Mouse (Mus musculus): ENCODE results near the gene Ypel3. TPM values are rescaled to one million over a fixed set of nuclear protein-coding genes. Genes with fewer than 3 reads are reported as not detected.

The Ypel3 gene
- total RNA-seq, 2 experiments from 2014 or later, result 74.1 to 182 TPM

DNA sequence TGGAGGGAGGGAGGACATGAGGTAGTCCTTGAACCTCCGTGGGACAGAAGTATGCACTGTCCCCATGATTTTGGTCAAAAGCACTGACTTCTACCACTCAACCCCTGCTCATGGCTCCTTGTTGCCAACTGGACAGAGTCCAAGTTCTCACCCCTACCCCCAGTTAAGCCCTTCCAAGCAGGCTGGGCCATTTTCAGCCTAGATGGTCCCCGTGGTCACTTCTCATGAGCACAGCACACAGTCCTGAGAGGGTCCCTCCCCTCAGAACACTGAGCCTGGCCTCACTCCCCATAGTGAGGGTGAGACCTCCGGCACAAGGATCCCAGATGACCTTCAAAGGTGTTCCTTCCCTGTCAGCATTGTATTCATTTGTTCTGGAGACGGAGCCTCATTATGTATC is 12.4 kb downstream of the Ypel3 start:
- ATAC-seq (replicated peaks; ENCODE audit: low FRiP score, poor library complexity, severe bottlenecking), result no peak

DNA sequence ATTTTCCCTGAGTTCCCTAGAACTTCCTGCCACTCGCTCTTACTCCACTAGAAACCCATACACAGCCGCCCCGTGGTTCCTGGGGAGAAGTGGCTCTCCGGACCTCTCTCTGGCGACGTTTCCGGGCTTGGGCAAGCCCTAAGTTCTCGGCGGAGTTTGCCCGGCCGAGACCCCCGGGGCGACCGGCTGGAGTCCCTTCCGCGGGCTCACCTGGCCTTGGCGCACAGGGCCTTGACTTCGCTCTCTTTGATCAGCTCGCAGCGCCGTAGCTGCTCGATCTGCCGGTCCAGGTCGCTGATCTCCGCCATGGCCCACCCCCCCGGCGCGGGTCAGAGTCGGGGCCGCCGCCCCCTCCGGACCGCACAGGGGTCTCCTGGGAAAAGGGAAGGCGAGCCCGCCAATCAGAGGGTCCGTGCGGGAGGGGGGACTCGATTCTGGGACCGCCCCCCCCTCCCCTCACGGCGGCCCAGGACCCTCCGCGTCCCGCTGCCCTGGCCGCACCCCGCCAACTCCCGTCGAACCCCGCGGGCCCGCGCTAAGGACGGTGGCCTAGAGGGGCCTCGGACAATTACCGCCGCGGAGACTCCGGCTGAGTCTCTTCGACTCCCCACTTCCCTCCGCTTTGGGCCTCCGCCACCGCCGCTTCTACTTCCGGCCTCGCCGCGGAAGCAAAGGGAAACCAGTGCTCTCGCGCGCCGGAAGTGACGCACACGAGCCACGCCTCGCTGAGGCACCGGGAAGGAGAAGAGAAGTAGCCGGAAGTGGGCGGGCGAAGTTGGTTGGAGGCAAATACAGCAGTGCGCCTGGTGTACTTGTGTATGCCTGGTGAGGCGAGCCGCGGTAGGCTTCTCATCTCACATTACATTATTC is 15.3 kb downstream of the Ypel3 start, which contains the start of gene Ppp4c:
Gene Ppp4c (minus strand): TSS at position 646 of the 870 bp plus-strand sequence.
- ATAC-seq (replicated peaks; ENCODE audit: low FRiP score, poor library complexity, severe bottlenecking), result peak; percentile 96

DNA sequence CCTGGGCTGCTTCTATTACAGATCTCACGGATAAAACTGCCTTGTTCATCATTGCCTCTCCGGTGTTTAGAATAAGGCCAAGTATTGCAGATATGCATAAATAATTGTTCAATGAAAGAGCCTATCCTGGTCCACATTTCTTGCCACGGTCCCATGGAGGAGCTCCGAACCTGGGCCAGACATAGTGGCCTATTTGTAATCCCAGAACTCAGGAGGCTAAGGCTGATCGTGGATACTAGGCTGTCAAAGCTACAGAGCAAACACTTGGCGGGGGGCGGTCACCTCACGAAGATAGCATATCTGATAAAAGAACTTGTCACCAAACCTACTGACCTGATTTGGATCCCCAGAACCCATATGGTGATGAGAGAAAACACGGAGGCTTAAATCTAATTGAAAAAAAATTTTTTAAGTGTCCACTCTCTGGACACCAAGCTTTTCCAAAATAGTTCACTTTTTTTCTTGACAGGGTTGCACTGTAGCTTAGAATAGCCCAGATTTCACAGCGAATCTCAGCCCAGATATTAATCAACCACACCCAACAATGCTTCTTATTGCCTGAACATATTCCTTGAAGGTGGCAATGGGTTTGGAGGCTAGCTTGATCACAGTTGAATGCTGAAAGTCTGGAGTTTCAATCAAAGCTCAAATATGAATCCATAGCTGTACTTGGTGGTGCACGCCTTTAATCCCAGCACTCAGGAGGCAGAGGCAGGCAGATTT is 16.1 kb downstream of the Ypel3 start:
- 0 out of 2 replicates have a peak, but pooled peaks have one; percentile 6 for ATAC-seq (replicated peaks; ENCODE audit: low FRiP score, poor library complexity, severe bottlenecking)

DNA sequence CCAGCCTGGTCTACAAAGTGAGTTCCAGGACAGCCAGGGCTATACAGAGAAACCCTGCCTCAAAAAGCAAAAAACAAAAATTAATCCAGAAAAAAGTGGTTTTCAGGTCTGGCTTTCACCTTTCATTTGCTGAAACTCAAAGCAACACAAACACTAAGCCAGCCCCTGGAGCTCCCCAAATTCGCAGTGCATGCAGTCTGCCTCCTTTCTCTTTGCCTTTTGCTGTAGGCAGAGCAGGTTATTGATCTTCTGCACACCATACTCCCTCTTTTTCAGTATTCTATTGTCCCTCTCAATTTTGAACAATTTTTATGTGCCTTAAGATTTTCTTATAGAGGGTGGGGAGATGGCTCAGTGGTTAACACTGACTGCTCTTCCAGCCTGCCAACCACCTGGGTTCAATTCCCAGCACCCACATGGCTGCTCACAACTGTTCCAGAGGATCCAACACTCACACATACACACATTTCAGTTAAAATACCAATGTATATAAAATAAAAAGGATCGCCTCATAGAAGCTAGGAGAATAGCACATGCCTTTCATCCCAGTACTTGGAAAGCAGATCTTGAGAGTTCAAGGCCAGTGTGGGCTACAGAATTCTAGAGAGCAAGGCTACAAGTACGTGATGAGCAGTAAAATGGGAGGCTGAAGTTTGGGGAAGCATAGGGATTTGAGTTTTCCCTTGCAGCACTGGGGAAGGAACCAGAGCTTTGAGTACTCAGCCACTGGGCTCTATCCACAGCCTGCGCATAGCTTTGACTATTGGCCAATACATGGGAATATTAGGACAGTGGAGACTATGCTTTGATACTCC is 16.9 kb downstream of the Ypel3 start:
- ATAC-seq (replicated peaks; ENCODE audit: low FRiP score, poor library complexity, severe bottlenecking), result no peak

DNA sequence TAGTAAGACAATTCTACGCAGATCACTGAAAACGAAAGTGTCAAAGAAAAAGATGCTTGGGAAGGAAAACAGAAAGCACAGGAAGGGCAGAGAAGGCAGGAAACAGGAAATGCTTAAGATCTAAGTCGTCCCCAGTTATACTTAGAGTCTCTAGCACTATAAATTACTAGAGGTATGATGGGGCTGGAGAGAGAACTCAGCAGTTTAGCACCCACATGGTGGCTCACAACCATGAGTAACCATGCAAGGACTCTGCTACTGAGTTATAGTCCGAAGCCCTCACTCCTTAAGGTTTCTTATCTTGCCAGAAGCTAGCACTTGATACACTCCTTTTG is 17.5 kb downstream of the Ypel3 start:
- ATAC-seq (replicated peaks; ENCODE audit: low FRiP score, poor library complexity, severe bottlenecking), result no peak

DNA sequence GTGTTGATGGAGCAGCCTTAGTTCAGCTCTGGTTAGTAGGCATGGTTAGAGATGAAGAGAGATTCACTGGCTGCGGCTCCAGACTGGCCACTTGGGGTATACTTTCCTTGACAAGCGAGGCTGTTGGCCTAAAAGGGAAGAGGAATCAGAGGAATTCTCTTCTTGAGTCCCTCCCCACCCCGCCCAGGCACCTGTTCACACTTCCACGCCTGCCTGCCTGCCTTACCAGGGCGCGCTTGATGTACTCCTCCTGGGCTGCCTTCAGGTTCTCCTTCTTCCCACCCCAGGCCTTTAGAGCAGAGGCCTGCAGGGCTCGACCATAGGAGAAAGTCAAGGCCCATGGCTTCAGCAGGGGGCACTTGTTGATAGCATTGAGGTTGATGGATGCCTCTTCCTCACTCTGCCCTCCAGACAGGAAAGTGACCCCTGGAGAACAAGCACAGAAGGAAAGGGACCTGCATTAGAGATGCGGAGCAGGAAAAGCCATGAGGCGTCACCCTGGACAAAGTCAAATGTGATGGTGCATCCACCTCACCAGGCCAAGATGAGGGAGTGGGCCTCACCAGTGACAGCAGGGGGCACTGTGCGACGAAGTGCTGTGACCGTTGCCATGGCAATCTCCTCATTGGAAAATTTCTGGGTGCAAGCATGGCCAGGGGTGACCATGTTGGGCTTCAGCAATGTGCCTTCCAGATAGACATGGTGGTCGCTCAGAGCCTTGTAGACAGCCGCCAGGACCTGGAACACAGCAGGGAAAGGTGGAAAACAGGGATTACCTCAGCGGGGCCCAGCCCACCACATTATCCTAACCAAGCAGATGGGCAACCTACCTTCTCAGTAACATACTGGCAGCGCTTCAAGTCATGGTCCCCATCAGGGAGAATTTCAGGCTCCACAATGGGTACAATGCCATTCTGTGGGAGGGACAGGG is 18.9 kb downstream of the Ypel3 start:
- ATAC-seq (replicated peaks; ENCODE audit: low FRiP score, poor library complexity, severe bottlenecking), result no peak

DNA sequence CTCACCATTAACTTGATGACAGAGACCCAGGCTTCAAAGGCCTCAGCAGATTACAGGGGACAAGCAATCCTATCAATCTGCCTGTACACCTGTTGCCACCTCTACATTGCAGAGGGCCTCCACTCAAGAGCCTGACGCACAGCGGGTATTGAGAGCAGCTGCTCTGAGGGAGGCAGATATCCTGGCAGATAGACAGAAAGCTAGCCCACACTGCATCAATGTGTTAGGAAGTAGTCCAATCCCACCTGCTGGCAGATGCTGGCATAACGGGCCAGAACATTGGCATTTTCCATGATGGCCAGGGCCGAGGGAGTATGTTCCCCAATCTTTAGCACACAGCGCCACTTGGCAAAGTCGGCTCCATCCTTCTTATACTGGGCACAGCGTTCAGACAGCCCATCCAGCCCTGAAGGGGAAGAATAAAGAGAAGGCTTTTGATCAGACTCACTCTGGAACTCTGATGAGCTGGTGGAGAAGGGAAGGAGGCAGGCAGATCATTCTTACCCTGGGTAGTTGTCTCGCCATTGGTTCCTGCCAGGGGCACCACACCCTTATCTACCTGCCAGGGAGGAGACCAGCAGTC is 19.7 kb downstream of the Ypel3 start:
- ATAC-seq (replicated peaks; ENCODE audit: low FRiP score, poor library complexity, severe bottlenecking), result no peak

DNA sequence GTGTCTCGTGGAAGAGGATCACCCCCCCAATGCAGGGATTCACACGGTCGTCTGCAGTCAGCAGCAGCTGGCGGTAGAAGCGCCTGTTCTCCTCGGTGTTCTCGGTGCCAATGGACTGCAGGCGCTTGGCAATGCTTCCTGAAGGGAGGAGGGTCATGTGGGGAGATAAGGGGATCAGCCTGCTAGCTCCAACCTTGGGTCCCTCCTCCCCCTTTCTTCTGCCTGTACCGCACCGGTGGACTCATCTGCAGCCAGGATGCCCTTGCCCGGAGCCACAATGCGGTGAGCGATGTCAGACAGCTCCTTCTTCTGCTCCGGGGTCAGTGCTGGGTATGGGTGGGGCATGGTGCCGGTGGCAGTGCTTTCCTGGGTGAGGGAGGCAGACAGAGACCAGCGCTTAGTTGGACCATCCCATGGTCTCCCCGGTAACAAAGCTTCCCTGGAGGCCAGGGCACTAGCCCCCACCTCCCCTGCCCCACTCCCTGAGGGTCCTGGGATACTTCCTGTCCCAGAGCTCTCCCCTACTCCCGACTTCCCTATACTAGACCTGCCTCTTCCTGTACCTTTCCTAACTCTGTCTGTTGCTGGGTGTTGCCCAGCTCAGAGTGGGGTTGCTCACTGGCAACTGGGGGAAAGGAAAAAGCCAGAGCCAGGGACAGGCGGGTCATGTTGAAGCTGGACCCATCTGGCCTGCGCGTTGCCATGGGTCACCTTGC is 20.8 kb downstream of the Ypel3 start, which contains the start of gene Fam57b:
Gene Fam57b (plus strand): TSS at position 258 of the 716 bp plus-strand sequence.
- ATAC-seq (replicated peaks; ENCODE audit: low FRiP score, poor library complexity, severe bottlenecking), result no peak

DNA sequence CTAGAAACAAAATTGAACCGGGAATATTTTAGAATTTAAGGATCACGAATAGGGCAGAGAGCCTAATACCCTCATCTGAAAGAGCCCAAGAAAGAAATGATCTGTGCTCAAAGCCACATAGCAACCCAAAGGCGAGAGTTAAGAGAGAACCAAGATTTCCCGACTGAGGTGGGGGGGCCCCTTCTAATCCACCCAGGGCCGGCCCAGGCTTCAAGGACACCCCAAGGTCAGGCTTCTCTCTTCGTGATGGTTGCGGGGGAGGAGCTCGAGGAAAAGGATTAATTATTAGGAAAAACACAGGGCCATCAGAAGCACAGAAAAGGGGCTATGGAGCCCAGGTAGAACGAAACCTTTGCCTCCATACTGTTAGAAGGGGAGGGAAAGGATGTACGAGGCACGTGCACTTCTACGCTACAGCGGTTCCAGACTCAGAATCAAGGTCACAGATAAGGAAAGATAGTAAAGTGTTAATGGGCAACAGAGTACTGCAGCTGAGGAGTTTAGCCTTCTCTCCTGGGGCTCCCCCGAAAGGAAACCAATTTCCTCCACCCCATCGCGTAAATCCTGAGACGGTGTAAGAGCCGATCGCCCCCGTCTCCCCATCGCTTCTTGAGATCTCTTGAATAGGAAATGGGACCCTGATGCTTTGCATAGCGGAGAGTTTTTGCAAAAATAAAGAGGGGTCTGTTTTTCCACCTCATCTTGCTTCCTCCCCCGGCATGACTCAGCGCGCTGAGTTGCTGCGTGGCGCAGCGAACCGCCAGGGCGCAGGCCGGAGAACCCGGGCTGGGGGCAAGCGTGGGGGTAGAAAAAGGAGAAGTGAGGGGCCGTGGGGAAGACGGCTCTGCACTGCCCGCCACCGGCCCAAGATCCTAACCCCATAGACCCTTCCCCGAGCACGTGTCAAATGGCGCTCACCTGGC is 21.6 kb downstream of the Ypel3 start:
- peak; percentile 45 for ATAC-seq (replicated peaks; ENCODE audit: low FRiP score, poor library complexity, severe bottlenecking)

DNA sequence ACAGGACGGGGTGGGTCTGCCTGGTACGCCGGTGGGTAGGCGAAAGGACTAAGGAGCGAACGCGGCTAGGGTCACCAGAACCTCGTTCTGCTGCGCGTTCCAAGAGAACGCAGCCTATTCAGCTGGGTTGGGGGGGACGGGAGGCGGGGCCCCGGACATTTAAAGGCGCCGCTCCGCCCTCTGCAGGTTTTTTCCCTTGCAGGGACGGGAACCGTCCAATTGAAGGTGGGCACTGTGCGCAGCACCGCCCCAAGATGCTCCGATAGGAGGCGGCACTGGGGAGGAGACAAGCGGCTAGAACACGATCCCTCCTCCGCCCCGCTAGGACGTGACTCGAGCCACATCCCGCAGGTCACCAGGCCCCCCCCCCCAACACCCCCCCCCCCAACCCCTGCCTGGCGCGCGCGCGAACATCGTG is 22.3 kb downstream of the Ypel3 start:
- peak; percentile 84 for ATAC-seq (replicated peaks; ENCODE audit: low FRiP score, poor library complexity, severe bottlenecking)

DNA sequence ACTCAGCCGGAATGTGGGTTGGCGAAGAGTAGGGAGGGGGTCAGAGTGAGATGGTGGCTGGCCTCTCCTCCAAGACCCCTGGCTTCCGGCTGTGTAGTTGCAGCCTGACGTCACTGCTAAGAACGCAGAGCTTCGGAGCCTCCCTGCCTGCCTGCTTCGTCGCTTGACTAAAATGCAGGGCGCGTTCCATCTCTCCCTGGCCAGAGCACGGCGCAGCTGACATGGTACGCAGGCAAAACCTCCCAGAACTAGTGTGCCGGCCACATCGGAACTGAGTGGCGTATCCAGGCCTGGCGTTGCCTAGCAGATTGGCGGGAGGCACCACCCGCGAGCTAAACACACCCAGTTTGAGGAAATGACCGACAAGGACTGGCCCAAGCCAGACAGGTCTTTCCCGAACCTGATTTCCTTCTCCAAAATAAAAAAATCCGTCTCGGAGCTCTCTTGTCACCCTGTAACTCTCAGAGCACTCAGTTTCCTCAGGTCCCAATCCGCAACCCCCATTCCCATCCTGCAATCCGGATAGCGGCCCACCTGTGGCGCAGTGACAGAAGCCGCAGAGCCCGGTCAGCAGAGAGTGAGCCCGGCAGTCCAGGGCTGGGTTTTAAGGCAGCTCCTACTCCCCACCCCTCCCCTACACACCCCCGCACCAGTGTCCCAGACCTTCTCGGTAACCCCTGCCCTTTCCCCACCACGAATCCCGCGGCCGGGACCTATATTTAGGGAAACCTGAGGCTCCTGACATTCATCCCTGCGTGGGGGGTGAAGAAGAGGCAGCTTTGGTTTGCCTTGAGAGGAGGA is 22.9 kb downstream of the Ypel3 start:
- ATAC-seq (replicated peaks; ENCODE audit: low FRiP score, poor library complexity, severe bottlenecking), result peak; percentile 35

DNA sequence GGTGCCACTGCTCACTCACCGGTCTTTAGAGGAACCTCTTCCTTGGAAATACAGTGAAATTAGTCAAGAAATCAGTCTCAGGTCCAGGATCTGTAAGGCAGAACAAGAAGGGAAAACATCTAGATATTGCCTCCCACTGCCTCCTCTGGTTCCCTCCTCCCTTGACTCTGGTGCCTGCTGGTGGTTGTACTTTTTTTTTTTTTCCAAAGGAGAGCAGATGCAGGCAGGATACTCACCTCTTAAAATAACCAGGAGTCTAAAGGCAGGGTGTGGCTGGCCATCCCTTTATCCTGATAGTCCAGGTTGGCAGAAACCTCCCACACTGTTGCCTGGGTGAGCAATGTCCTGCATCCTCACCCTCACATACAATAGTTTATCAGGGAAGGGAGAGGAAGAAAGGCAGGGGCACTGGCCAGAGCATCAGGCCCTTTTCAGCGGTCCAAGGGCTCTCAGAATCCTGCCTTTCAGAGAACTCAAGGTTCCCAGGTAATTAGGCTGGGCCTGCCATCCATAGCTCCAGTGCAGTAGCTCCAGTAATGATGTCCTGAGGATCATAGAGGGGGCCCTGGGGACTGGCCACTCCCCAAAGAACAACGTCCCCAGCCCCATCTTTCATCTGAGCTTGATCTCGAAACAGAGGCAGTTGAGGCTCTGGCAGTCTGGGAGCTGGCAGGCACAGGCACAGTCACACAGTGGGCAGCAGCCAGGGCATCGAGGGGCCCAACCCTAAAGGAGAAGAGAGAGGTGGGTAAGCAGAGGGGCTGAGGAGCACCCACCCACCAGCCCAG is 23.7 kb downstream of the Ypel3 start:
- ATAC-seq (replicated peaks; ENCODE audit: low FRiP score, poor library complexity, severe bottlenecking), result no peak

DNA sequence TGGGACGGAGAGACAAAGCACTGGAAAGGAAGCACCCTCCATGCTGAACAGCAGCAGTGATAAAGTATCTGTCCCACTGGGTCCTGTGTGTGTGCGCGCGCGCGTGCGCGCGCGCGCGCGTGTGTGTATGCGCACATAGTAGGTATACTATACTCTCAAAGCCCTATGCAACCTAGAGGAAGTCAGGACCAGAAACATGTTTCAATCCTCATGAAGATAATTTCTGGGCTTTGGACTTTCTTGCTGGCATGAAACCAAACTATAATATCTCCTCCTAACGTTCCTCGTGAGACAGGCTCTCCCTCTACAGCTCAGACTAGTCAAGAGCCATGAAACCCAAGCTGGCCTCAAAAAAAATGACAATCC is 24.3 kb downstream of the Ypel3 start:
- no peak for ATAC-seq (replicated peaks; ENCODE audit: low FRiP score, poor library complexity, severe bottlenecking)

DNA sequence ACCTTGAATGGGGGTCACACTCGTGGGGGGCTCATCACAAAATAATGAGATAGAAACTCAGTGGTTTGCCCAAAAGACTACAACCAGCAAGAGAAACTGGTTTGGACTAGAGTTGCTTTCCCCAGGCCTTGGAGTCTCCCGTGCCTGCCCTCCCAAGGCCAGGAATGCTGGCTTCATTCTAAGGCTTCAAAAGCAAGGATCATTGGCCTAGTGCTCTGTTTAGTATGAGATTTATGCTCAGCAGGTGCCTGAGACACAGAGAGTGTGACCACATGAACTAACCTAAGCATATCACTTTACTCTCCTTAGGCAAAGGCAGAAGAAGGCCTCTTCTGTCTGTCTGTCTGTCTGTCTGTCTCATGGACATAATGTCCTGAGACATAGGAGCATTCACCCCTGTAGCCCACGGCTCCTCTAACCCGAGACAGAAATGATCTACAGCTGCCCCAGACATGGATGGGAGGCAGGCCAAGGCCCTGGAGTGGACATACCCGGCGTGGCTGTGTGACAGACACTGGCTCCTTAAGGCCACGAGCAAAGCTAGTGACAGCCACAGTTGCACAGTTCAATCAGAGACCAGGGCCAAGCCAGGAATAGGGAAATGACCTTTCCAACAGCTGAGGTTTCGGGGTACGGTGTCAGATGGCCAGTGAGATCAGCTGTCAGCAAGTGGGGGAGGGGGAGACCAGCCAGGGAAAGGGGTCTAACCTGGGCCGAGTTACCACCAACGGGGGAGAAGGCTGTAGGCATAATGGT is 25.6 kb downstream of the Ypel3 start:
- ATAC-seq (replicated peaks; ENCODE audit: low FRiP score, poor library complexity, severe bottlenecking), result no peak

DNA sequence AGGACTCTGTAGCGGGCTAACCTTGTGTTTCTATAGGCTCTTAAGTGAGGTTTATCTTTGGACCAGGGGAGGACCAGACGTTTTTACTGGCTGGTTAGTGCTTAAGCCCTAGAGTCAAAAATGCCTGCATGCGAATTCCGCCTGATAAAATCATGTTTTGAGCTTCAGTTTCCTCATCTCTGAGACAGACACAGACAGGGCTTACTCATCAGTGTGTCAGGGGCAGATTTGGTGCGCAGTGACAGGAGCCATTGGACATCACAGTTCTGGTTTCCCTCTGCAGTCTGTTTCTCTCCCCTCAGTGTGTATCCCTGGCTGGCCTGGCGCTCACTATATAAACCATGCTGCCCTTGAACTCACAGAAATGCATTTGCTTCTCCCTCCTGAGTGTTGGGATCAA is 26.4 kb downstream of the Ypel3 start:
- no peak for ATAC-seq (replicated peaks; ENCODE audit: low FRiP score, poor library complexity, severe bottlenecking)
